Mouse (Mus musculus) cerebellum, adult 2 months (tissue): ENCODE measurements around the gene Hjurp.

Experiments used
- CTCF ChIP-seq: fragments of 200-500 bp; IDR thresholded peaks from 2 replicates; pipeline ENCODE4 v1.5.1; 2011; ENCODE audit warnings: low read depth, mild to moderate bottlenecking, control low read depth, low read length, moderate library complexity, borderline replicate concordance; ENCODE audit not compliant: insufficient read depth
- POLR2A ChIP-seq: fragments of 200-500 bp; IDR thresholded peaks from 2 replicates; pipeline ENCODE4 v1.6.1; 2011; ENCODE audit warnings: low read length, control low read depth, borderline replicate concordance; ENCODE audit not compliant: insufficient read depth

- no peak for TF ChIP-seq POLR2A
- no peak for TF ChIP-seq CTCF
Measured at GRCm38 (mm10) chr1:88320821-88321395, 43.5 kb upstream of the Hjurp start.
